Mouse (Mus musculus): ENCODE results near the gene Tpmt.

Tpmt gene

GRCm38 (mm10) chr13:47044617-47044947 is at the start of gene Tpmt:
Gene Tpmt (minus strand): TSS chr13:47044737.
- peak; percentile 25 to 28 for DNase-seq

GRCm38 (mm10) chr13:47093791-47094190 is 49.3 kb upstream of the Tpmt start:
- DNase-seq: no peak

- DNase-seq: no peak
Observed at GRCm38 (mm10) chr13:47089271-47089670, 44.7 kb upstream of the Tpmt start.

GRCm38 (mm10) chr13:47088433-47088832 is 43.9 kb upstream of the Tpmt start:
- DNase-seq: no peak

GRCm38 (mm10) chr13:47080905-47081505 is 36.5 kb upstream of the Tpmt start:
- peak in 1 of 2 experiments; percentile 16 for DNase-seq

GRCm38 (mm10) chr13:47078799-47079198 is 34.3 kb upstream of the Tpmt start:
- no peak for DNase-seq

GRCm38 (mm10) chr13:47077367-47077766 is 32.8 kb upstream of the Tpmt start:
- DNase-seq: no peak

GRCm38 (mm10) chr13:47076156-47076555 is 31.6 kb upstream of the Tpmt start:
- DNase-seq: no peak

- DNase-seq: no peak
Observed at GRCm38 (mm10) chr13:47072484-47072883, 27.9 kb upstream of the Tpmt start.

GRCm38 (mm10) chr13:47071871-47072270 is 27.3 kb upstream of the Tpmt start:
- DNase-seq: no peak

- no peak for DNase-seq
Observed at GRCm38 (mm10) chr13:47070329-47071080, 26.0 kb upstream of the Tpmt start.

GRCm38 (mm10) chr13:47067001-47067400 is 22.5 kb upstream of the Tpmt start:
- DNase-seq: no peak

GRCm38 (mm10) chr13:47066516-47066915 is 22.0 kb upstream of the Tpmt start:
- DNase-seq: no peak

GRCm38 (mm10) chr13:47063985-47064760 is 19.6 kb upstream of the Tpmt start:
- DNase-seq: no peak

GRCm38 (mm10) chr13:47062756-47063155 is 18.2 kb upstream of the Tpmt start:
- DNase-seq: no peak

GRCm38 (mm10) chr13:47056781-47057180 is 12.2 kb upstream of the Tpmt start:
- no peak for DNase-seq

GRCm38 (mm10) chr13:47056126-47056525 is 11.6 kb upstream of the Tpmt start:
- no peak for DNase-seq

- DNase-seq: no peak
Observed at GRCm38 (mm10) chr13:47053971-47054370, 9.4 kb upstream of the Tpmt start.

- DNase-seq: no peak
Observed at GRCm38 (mm10) chr13:47050009-47050408, 5.5 kb upstream of the Tpmt start.

GRCm38 (mm10) chr13:47047996-47048395 is 3.5 kb upstream of the Tpmt start:
- DNase-seq: no peak

GRCm38 (mm10) chr13:47043833-47044616 is 512 bp downstream of the Tpmt start:
- peak; percentile 27 to 29 for DNase-seq

GRCm38 (mm10) chr13:47043030-47043680 is 1.4 kb downstream of the Tpmt start, which contains the start of gene Kdm1b:
Gene Kdm1b (plus strand): TSS chr13:47043499.
- peak; percentile 98 to 99 for DNase-seq

Data from spleen, adult 18-20 months (tissue).